Mouse (Mus musculus) E14TG2a.4 (cell line): ENCODE data around the gene C1s1.

Experiments
- CTCF ChIP-seq: conservative IDR thresholded peaks from 2 replicates; pipeline ENCODE4 v1.5.1; 2014; ENCODE audit warnings: low read length
- POU5F1 ChIP-seq: IDR thresholded peaks from 2 replicates; pipeline ENCODE4 v1.6.1; 2014; ENCODE audit warnings: low read length, borderline replicate concordance

DNA sequence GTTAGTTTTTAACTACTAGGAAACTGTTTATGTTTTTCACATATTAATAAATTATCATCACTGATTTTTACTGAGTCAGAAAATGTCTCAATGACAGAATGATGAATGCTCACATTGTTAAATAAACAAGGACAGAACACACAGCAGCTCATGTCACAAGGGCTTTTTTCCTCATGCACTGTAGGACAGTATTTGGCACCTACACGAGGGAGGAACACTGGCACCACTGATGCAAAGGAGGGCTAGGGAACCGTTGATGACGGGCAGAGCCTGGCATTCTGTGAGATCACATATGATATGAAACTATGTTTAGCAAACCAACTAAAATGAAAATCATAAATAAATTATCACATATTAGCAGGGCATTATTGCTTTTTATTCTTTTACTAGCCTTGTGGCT is 42.8 kb upstream of the C1s1 start:
- TF ChIP-seq CTCF (no peak), POU5F1 (no peak)
